In the genomic region with DNA sequence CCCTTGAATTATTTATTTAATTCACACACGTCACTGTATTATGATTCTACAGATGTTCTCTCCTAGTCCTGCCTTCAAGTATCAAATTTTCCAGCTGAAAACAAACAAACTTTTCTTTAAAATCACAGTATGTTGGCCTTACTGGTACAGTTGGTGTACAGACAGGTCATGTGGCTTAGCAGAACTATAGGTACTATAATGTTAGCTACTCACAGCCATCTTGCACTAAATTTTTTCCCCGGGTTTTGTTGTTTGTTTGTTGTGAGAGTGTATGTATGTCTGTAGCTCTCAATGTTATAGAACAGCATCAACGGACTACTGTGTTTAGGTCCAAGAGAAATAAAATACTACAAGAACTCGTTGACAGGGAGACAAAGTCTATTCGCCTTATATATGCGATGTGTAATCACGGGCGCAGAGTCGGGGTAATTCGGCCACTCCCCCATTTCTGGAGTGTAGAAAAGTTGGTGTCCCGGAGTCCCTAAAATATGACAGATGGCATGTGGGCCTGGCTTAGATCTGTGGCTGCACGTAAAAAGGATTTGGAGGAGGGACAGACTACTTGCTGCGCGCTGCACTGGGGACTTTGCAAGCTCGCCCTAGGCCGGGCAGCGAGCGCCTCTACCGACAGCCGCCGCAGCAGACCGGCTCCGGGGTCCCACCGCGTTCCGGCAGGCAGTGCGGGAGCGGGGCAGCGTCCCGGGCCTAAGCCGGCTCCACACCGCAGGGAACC, we compare ENCODE assay signal across 8 mouse cellular contexts. TPM values are rescaled to one million over a fixed set of nuclear protein-coding genes. Genes with fewer than 3 reads are reported as not detected.
DNase-seq lines count a peak whose midpoint lies in the region; TF ChIP-seq lines count a peak whose summit lies in the region.

No protein-coding gene starts in this region.

- H3K36me3 ChIP-seq in macrophage (ENCODE audit: inconsistent target), result peaks cover 16% of the 10 kb centered on the region; the same call in 1 of the 2 replicates

- H3K4me1 ChIP-seq in bone marrow macrophage, adult 2 months (ENCODE audit: control insufficient read depth, insufficient read depth, low read length), result peaks cover 5% of the 10 kb centered on the region

- peak overlapping the region; percentile 64 for H3K4me3 ChIP-seq in layer of hippocampus, adult 2 months
- peak overlapping the region; percentile 79 for H3K4me3 ChIP-seq in bone marrow macrophage, adult 2 months (ENCODE audit: insufficient read depth, low read length)
- H3K4me3 ChIP-seq in macrophage (ENCODE audit: inconsistent target), result peak overlapping the region; percentile 71

- WGBS in macrophage (ENCODE audit: missing documents), result 2% methylated on average over 32 of the region's 32 CpGs

- peak; percentile 60 for TF ChIP-seq CTCF in layer of hippocampus, adult 2 months (conservative IDR thresholded peaks at IDR 0.05)
- 0 out of 2 replicates have a peak, but pooled peaks have one; percentile 12 for TF ChIP-seq CTCF in bone marrow macrophage, adult 2 months (IDR thresholded peaks at IDR 0.05; ENCODE audit: low read depth, low read length)

- peak overlapping the region; percentile 99 for H3K27ac ChIP-seq in layer of hippocampus, adult 2 months
- H3K27ac ChIP-seq in bone marrow macrophage, adult 2 months (ENCODE audit: insufficient read depth, low read depth, low read length), result peak overlapping the region; percentile 79
- H3K27ac ChIP-seq in macrophage, result peak overlapping the region; percentile 58

- DNase-seq in layer of hippocampus, adult 2 months (ENCODE audit: low spot score in 2 of 2), result peak in 1 of 2 experiments; percentile 67
- no peak for DNase-seq in layer of hippocampus, adult 18-20 months (ENCODE audit: low spot score in 2 of 2)
- DNase-seq in gonadal fat pad, adult 2 months (ENCODE audit: low read depth), result peak; percentile 12
- DNase-seq in adrenal gland, postnatal 14 days, result no peak
- DNase-seq in layer of hippocampus, postnatal 36 days, result no peak
- no peak for DNase-seq in urinary bladder, adult 18-20 months (ENCODE audit: low spot score in 2 of 2)

- TF ChIP-seq POLR2A in bone marrow macrophage, adult 2 months (IDR thresholded peaks at IDR 0.05; ENCODE audit: borderline replicate concordance, low read depth, low read length), result no peak

- H3K79me2 ChIP-seq in macrophage (ENCODE audit: inconsistent target), result peaks cover 6% of the 10 kb centered on the region; the same call in 1 of the 2 replicates

RNA-seq across cellular contexts. Expression of a gene that starts 0.5 kb away (rescaled TPM):
- total RNA-seq in layer of hippocampus, adult 2 months (2021), result 10 to 100 TPM; 33.9 to 34.2 TPM
- total RNA-seq in layer of hippocampus, adult 18-20 months (2021), result 10 to 100 TPM; 27.1 to 32.5 TPM
- polyA plus RNA-seq in bone marrow macrophage, adult 2 months (2012; ENCODE audit: insufficient read depth, insufficient read length, missing spikeins), result 23.4 and 24.2 TPM in 2 replicates
- polyA plus RNA-seq in gonadal fat pad, adult 2 months (2012; rRNA removed), result 5.5 and 9.5 TPM in 2 replicates
- total RNA-seq in macrophage (2018; cell fraction: chromatin; rRNA removed), result 10 to 100 TPM in 22 of 26 experiments, 1 to 10 TPM in 4; 5.4 to 59.7 (median 27.5) TPM
- 10 to 100 TPM; 10.2 to 21.3 (median 17.8) TPM for total RNA-seq in macrophage (2018; cell fraction: cytosol; rRNA removed)
- 10 to 100 TPM in 24 of 26 experiments, 1 to 10 TPM in 2; 9.1 to 47.2 (median 23.7) TPM for total RNA-seq in macrophage (2018; cell fraction: nucleus; rRNA removed)
- polyA plus RNA-seq in macrophage (2018), result 15.3 to 24.7 TPM (median 17.8 TPM) in 3 replicates
- 33.7 and 37.8 TPM in 2 replicates for total RNA-seq in adrenal gland, postnatal 14 days (2021)
- total RNA-seq in layer of hippocampus, postnatal 36 days (2021), result 10 to 100 TPM; 30.0 to 32.6 TPM

RNA-seq across cellular contexts. Expression of a gene that starts 38.4 kb away (rescaled TPM):
- under 1 TPM; 0.56 to 0.64 TPM for total RNA-seq in layer of hippocampus, adult 2 months (2021)
- total RNA-seq in layer of hippocampus, adult 18-20 months (2021), result under 1 TPM; 0.30 to 0.57 TPM
- not detected in 2 replicates for polyA plus RNA-seq in bone marrow macrophage, adult 2 months (2012; ENCODE audit: insufficient read depth, insufficient read length, missing spikeins)
- 4.3 and 4.5 TPM in 2 replicates for polyA plus RNA-seq in gonadal fat pad, adult 2 months (2012; rRNA removed)
- not detected for total RNA-seq in macrophage (2018; cell fraction: chromatin; rRNA removed)
- not detected for total RNA-seq in macrophage (2018; cell fraction: cytosol; rRNA removed)
- total RNA-seq in macrophage (2018; cell fraction: nucleus; rRNA removed), result not detected
- polyA plus RNA-seq in macrophage (2018), result not detected in 3 replicates
- total RNA-seq in adrenal gland, postnatal 14 days (2021), result 1.2 and 1.7 TPM in 2 replicates
- under 1 TPM; 0.52 to 0.94 TPM for total RNA-seq in layer of hippocampus, postnatal 36 days (2021)
